Mouse (Mus musculus): ENCODE results near the gene Tdrd12.

Gene Tdrd12

DNA sequence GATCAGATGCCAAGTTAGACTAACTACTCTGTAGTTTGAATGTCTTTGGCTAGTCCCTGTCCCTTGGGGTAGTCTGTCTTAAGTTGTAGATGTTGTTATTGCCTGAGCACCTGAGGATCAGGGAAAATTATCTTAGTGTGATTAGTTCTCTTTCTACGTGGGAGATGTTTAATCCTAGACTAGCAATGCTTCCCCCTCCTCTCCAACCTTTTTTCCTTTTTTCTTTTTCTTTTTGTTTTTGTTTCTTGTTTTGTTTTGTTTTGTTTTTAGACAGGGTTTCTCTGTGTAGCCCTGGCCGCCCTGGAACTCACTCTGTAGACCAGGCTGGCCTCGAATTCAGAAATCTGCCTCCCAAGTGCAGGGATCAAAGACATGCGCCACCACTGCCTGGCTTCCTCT is 18.7 kb upstream of the Tdrd12 start, which contains the start of gene Nudt19:
TSS of gene Nudt19 (minus strand) at position 100 of the 399 bp plus-strand sequence.
- in situ Hi-C loops (cut with MboI, MseI), result loop anchor here (25.0 kb wide), 1 partner anchor 1169 kb away; the partner anchor contains the start of gene Lsm14a

DNA sequence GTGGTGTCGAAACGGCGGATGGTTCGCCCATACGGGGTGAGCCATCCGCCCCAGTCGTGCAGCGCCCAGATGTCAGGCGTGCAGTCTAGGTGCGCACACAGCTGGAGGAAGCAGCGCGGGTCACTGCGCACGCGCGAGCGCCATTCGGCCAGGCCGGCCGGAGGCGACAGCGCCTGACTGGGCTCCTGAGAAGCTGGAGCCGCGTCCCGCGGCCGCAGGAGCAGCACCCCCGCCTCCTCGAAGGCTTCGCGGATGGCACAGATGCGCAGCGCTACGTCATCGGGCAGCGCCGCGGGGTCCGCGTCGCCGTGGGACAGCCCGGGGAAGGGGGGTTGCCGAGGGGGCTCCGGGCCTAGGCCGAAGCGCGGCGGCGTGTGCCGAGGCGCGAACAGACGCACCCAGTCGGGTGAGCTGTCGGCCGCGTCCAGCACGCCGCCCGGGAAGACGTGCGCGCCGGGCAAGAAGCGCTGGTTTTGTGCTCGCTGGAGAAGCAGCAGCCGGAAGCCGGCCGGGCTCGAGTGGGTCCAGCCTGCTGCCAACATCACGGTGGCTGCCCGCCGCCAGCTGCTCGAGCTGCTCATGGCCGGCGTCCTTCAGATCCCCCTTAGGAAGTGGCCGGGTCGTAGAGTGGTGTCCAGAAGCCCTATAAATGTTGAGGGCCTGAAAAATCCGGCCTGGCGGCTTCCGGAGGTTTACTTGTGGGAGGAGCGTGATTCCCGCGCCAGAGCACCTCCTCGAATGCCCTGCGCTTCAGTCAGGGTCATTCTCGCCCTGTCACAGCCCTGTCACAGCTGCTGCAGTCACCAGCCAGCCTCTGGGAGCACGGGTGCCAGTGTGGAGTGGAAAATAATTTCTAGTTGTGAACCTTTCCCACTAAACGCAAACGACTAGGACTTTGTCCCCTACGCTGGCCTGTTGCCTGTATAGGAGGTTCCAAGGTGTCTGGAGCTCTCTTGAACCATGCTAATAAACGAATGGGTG is 18.0 kb upstream of the Tdrd12 start:
- in situ Hi-C loops (cut with MboI, MseI), result loop anchor here (25.0 kb wide), 1 partner anchor 1168 kb away; the partner anchor contains the start of gene Lsm14a

DNA sequence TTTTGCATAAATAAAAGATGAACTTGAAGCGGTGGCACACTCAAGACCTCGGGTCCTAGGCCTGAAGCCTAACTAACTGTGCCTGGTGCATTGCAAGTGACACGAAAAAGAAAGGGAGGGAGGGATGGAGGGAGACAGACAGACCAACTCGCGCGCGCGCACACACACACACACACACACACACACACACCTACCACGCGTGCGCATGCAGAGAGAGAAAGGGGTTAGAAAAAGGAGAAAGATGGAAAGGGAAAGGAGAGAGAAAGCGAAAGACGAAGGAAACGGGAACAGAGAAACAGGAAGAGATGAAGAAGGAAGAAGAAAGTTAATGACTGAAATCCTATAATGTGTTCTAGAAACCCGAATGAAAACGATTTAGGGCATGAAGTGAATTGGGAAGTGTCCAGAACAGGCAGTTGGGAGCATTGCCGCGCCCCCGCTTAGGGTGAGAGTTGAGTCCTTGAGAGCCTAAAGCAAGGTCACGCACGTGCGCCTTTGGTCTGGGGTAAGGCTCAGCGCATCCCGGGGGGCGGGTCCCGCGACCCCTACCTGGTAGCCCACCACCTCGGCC is 17.1 kb upstream of the Tdrd12 start:
- in situ Hi-C loops (cut with MboI, MseI), result loop anchor here (25.0 kb wide), 1 partner anchor 1167 kb away; the partner anchor contains the start of gene Lsm14a

DNA sequence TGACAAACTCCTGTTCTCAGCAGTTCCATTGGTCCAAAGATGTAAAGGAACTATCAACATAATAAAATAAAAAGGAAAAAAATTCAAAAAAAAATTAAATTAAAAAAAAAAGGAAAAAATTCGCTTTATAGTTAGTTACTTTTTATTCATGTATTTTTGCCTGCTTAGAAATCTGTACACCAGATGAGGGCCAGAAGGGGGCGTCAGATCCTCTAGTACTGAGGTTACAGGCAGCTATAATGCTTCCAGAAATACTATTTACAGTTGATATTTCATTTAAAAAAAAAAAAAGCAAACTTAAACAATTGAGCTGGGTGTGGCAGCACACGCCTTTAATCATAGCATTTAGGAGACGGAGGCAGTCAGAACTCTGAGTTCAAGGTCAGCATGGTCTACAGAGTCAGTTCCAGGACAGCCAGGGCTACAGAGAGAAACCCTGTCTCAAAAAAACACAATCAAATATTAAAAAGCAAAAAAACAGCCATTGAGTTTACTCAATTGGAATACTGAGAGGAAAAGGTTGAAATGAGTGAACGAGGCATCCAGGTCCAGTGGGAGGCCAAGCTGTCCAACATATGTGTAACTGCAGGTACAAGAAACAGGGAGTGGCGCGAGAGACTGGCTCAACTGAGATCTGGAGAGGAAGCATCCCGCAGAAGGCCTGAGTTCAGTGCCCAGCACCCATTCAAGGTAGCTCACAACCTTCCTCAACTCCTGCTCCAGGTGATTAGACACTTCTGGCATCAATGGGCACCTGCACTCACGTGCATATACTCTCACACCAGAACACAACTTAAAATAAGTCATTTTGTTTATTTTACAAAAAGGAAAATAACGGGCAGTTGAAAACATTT is 16.4 kb upstream of the Tdrd12 start:
- in situ Hi-C loops (cut with MboI, MseI), result loop anchor here (25.0 kb wide), 1 partner anchor 1167 kb away; the partner anchor contains the start of gene Lsm14a

DNA sequence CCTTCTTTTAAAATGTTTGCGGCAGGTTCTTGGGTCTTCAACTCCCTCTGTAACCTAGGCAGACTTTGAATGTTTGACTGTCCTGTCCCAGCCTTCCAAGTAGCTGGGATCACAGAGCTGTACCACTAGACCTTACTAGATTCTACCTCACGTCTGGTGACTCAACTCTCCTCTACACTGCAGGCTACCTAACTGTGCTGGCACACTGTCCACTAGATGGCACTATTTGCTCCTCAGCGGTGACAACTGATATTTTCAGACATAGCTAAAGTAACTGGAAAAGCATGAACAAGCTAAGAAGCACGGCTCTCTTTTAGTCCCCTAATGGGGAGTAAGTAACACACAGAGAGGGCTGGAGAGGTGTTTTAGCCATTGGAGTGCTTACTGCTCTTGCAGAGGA is 8.3 kb upstream of the Tdrd12 start:
- in situ Hi-C loops (cut with MboI, MseI), result no loop called here

DNA sequence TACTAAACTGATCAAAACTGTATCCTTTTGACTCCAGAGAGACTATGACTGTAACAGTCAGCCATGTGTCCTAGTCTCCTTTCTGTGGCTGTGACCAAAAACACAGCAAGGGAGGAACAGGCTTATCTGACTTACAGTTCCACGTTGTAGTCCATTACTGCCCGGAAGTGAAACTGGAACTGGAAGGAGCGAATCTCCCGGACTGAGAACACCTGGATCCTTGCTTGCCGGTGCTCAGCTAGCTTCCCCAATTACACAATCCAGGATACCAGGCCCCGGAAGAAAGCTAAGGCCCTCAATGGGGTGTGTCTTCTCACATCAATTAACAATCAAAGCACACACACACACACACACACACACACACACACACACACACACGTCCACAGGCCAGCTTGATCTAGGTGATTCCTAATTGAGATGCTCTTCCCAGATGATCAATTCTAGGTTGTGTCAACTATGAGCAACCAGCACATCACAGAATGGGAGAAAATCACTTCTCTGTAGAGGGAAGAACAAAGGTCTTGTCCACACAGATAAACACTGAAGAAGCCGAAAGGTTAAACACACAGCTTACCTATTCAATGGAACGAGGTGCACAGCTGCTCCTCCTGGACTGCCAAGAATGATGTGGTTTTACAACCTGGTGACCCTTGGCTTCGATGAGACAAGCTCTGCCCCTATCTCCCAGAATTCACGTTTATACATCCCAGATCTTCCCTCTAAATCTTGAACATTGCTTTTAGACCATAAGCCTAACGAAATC is 1.6 kb downstream of the Tdrd12 start:
- in situ Hi-C loops (cut with MboI, MseI), result no loop called here

DNA sequence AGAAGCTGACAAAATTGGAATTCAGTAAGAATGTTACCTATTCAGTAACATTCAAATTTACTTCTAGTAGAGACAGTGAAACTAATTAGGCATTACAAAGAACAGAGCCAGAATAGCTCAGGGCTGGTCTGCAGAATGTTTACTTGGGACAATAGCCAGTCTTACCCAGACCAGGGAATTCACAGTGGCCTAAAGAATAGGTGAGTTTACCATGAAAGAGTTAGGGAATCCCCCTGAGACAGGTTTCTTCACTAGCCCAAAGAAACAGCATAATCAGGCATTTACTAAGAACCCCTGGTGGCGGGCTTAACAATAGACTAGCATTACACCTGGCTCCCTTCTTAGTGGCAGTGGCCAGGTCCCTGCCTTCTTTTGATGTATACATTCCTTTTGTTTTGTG is 7.0 kb downstream of the Tdrd12 start:
- in situ Hi-C loops (cut with MboI, MseI), result loop anchor here (5.0 kb wide), 1 partner anchor 83 kb away; the partner anchor contains the start of gene Slc7a9

DNA sequence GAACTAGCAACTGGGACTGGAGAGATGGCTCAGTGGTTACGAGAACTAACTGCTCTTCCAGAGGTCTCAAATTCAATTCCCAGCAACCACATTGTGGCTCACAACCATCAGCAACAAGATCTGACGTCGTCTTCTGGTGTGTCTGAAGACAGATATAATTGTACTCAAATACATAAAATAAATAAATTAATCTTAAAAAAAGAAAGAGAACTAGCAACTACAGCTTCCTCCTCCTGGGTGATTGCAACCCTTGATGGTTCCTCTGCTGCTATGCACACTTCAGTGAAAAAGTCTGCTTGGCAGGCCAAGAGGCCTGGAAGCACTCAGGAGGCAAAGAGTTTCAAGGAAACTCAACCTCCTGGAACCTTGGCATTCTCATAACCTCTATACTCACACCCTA is 7.5 kb downstream of the Tdrd12 start:
- in situ Hi-C loops (cut with MboI, MseI), result loop anchor here (5.0 kb wide), 1 partner anchor 83 kb away; the partner anchor contains the start of gene Slc7a9

DNA sequence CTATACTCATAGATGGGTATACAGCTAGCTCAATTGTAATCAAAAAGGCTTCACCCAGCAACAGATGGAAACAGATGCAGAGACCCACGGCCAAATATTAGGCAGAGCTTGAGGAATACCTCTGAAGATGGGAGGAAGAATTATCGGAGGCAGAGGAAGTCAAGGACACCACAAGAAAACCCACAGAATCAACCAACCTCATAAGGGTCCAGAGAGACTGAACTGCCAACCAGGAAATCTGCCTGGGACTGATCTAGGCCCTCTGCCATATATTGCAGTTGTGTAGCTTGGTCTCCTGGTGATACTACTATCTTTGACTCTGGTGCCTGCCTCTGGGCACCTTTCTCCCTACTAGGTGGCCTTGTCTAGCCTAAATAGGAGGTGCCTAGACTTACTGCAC is 10.8 kb downstream of the Tdrd12 start:
- in situ Hi-C loops (cut with MboI, MseI), result no loop called here

DNA sequence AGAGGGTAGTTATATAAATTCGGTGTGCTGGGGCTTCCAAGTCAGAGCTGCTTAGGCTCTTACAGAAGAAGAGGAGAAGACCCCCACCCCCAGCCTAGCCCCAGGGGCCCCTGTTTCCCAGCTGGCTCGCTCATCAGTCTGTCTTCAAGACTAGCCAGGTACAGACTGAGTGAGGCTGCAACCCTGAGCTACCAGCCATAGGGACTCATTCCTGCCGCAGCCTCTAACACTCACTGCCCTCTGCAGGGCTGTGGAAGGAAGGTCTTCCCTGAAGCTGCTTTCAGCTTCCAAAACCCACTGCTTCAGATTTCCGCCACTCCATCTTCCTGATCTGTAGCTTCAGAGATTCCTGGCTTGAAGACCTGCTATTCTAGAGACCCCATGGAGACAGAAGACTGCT is 35.5 kb downstream of the Tdrd12 start:
- in situ Hi-C loops (cut with MboI, MseI), result no loop called here

DNA sequence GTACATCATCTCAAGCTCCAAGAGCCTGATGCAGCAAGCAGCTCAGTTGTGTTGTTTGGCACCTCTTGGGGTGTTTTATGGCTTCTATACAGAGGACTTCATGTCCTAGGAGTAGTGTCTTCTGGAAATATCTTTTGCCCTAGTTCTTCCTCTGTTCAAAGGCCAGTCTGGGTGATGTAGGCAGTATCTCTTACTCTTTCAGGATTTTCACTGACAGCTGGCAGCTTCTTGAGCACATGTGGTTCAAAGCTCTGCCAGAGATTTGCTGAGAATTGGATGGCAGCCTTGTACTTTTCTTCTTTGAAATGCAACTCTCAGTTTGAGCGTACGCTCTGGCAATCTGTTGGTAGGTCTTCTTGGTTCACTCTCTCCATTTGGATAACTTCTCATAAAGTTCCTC is 40.0 kb downstream of the Tdrd12 start:
- in situ Hi-C loops (cut with MboI, MseI), result no loop called here

DNA sequence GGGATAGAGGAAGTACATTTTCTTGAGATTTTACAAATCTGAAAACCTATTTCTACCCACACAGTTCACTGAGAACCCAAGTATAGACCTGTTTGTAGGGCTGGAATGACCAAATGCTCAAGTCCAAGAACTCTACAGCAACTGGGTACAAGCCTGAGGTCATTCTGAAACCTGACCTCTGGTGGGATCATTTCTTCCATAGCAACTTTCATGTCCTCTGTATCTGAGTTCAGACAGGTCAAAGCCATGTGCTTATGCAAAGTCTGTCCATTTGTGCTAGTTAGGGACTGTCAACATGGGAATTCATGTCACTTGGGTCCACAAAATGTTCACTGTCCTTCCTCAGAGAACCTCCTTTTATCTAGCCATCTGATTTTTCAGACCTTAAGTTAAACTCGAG is 46.5 kb downstream of the Tdrd12 start:
- in situ Hi-C loops (cut with MboI, MseI), result no loop called here

DNA sequence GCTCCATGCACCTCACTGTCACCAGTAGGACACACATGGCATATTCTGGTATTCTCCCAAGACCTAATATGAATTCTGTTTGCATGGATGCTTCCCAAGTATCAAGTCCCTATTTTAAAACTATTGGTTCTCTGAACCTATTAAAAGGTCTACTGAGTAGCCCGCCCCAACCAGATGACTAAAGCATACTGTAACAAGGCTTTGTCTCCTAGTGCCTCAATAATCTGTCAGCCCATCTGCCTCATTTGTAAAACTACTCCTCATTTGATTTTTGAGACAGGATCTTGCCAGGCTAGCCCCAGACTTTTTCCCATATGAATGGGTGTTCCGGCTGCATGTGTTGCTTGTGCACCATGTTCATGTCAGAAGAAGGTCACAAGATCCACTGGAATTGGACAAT is 47.4 kb downstream of the Tdrd12 start:
- in situ Hi-C loops (cut with MboI, MseI), result no loop called here

DNA sequence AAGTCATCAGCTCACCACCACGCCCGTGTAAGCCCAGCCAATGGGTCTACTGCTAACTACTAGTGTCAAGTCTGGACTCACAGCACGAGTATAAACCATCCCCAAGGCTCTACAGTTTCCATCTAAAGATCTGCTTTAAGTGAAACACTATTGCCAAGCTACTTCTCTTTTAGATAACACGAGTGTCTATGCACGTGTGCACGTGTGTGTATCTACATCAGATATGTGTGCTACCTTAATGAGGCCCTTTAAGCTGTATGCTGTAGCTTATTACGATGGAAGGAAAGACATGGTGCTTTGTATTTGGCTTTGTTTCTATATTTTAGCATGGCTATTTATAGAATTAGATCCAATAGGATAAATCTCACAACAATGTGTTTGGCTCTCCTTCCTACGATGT is 51.0 kb downstream of the Tdrd12 start:
- in situ Hi-C loops (cut with MboI, MseI), result no loop called here

DNA sequence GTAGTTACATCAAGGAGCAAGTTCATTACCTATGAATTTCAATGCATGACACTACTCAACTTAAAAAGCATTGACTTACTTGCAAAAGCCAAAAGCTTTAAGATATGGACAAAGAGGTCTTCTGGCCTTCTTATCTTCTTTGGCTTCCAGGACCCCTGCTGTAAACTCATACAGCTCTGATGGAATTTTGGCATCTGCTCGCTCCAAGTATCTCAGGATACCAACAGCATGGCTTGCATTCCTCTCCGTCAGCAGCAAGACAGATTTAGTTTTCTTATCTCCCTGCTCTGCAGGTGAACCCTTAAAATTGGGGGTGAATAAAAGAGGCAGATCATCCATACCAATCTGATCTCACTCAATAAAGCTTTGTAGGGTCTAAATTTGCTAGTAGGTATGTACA is 52.4 kb downstream of the Tdrd12 start:
- in situ Hi-C loops (cut with MboI, MseI), result no loop called here

DNA sequence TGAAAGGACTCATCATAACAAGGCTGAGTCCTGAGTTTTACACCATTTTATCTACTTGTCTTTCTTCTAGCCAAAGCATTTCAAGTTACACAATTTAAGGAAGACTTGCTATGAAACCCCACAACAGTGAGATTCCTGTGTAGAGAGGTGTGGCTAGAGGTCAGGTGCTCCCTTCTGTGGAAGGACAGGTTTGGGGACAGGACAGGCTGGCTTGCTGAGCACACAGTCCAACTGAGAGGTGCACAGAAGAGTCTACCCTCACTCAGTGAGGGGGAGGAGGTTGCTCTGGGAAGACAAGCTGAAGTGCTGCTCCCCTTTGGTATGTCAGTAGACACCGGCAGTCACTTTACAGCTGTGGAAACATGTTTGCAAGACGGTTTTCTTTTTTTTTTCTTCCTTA is 61.1 kb downstream of the Tdrd12 start:
- in situ Hi-C loops (cut with MboI, MseI), result no loop called here

DNA sequence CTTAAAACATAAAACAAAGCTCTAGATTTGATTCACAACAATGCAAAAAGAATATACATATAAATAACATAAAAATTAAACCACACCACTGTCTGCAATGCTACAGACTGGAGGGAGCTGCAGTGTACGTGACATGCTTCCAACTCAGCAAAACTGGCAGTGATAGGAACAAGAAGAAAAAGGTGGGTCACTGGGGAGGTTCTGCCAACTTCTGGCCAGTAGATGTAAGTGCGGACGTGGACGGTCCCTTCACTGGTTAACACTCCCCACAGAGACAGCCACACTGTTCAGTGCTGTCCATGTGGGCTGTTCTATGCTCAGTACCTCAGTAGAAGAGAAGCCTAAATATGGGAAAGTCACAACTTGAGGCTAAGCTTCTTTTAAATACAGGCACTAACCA is 66.8 kb downstream of the Tdrd12 start:
- in situ Hi-C loops (cut with MboI, MseI), result no loop called here

DNA sequence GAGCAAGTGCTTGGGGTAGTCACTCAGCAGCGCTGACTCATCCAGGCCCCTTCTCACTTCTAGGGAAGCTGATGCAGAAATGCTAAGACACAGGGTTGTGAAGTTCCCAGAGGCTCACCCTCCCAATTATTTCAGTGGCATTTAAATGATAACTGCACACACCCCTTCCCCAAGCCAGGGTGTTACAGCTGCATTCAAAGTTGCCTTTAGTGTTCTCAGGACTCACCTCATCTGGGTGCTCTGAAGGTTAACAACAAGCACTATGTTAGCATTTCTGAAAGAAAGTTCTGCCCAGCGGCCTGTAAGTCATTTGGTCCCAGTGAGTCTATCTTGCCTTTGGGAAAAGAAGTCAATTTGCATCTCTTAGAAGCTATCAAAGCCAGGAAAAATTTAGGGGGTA is 69.7 kb downstream of the Tdrd12 start:
- in situ Hi-C loops (cut with MboI, MseI), result no loop called here

DNA sequence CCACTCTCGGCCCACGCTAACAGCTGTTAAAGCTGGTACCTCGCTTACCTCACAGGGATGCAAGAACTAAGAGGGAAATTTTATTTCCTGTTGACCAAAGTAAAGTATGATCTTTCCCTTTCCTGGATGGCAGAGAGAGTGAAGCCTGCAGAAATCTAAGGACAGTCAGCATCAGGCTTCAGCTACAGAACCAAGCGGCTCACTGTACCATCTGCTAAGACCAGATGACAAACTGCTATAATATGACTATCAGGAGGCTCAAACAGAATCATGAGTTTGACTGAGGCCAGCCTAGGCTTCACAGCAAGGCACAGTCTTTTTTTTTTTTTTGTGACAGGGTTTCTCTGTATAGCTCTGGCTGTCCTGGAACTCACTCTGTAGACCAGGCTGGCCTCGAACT is 72.5 kb downstream of the Tdrd12 start:
- in situ Hi-C loops (cut with MboI, MseI), result no loop called here

DNA sequence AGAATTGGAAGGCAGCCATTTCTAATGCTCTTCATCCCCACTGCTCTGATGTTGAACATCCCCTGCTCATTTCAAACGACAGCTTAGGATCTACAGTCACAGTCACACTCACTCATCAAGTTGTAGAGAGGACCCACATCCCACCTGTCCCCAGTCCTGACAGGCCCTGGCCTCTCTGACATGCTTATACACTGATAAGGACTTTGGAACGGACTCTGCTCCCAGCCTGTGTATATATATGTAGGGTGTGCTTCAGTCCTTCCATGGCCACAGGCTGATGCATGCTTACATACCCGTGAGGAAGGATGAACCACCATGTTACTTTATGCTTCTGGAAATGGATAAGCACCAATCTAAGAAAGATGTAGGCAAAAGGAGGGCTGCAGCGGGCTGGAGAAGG is 76.6 kb downstream of the Tdrd12 start:
- in situ Hi-C loops (cut with MboI, MseI), result no loop called here
